Mouse (Mus musculus): Measurements from ENCODE around the gene Fthl17c. TPM values are rescaled to one million over a fixed set of nuclear protein-coding genes. Genes with fewer than 3 reads are reported as not detected.
"Not testable (repeated sequence)": the region's sequence is repeated elsewhere in the genome, so short reads cannot be mapped to it uniquely, and the experiment has no call there.

Gene Fthl17c
- polyA plus RNA-seq (2015; fragmentation: Nextera tagmentation; extraction: Ambion mirVana), result not detected in 2 replicates

- H3K4me3 ChIP-seq (ENCODE audit: low read depth, low read length); ATAC-seq (ENCODE audit: low read depth); H3K4me2 ChIP-seq (ENCODE audit: low read depth, low read length); H3K27ac ChIP-seq (ENCODE audit: low read length); H3K36me3 ChIP-seq (ENCODE audit: control insufficient read depth, insufficient read depth); H3K27me3 ChIP-seq (ENCODE audit: control insufficient read depth, insufficient read depth, low read depth, low read length); H3K9me3 ChIP-seq (replicated peaks; ENCODE audit: control insufficient read depth, low read length); H3K9ac ChIP-seq (ENCODE audit: low read depth, low read length); H3K4me1 ChIP-seq (ENCODE audit: control insufficient read depth, low read depth, low read length): not testable (repeated sequence)
- WGBS (ENCODE audit: insufficient replicate concordance), result no CpG with 5 or more reads among the region's 11 CpGs
Measured at GRCm38 (mm10) chrX:8976459-8976858, at the start of gene Fthl17c. Gene Fthl17c, minus strand, starts transcription at chrX:8976559.

- Histone ChIP-seq H3K27ac (ENCODE audit: low read length) (no peak overlapping the region), H3K27me3 (ENCODE audit: control insufficient read depth, insufficient read depth, low read depth, low read length) (no peaks in the 10 kb centered on the region), H3K4me2 (ENCODE audit: low read depth, low read length) (no peak overlapping the region), H3K4me1 (ENCODE audit: control insufficient read depth, low read depth, low read length) (no peaks in the 10 kb centered on the region), H3K4me3 (ENCODE audit: low read depth, low read length) (no peak overlapping the region), H3K9me3 (replicated peaks; ENCODE audit: control insufficient read depth, low read length) (no peaks in the 10 kb centered on the region), H3K36me3 (ENCODE audit: control insufficient read depth, insufficient read depth) (no peaks in the 10 kb centered on the region), H3K9ac (ENCODE audit: low read depth, low read length) (no peak overlapping the region)
- 43% methylated on average over 10 of the region's 10 CpGs for WGBS (ENCODE audit: insufficient replicate concordance)
- ATAC-seq (ENCODE audit: low read depth), result no peak
Measured at GRCm38 (mm10) chrX:9019481-9019880, 43.1 kb upstream of the Fthl17c start.

- no peak overlapping the region for H3K4me3 ChIP-seq (ENCODE audit: low read depth, low read length)
- no peak overlapping the region for H3K4me2 ChIP-seq (ENCODE audit: low read depth, low read length)
- H3K9me3 ChIP-seq (replicated peaks; ENCODE audit: control insufficient read depth, low read length), result no peaks in the 10 kb centered on the region
- H3K36me3 ChIP-seq (ENCODE audit: control insufficient read depth, insufficient read depth), result no peaks in the 10 kb centered on the region
- H3K4me1 ChIP-seq (ENCODE audit: control insufficient read depth, low read depth, low read length), result no peaks in the 10 kb centered on the region
- no peak overlapping the region for H3K27ac ChIP-seq (ENCODE audit: low read length)
- no peaks in the 10 kb centered on the region for H3K27me3 ChIP-seq (ENCODE audit: control insufficient read depth, insufficient read depth, low read depth, low read length)
- ATAC-seq (ENCODE audit: low read depth), result no peak
- 13% methylated on average over 1 of the region's 1 CpGs for WGBS (ENCODE audit: insufficient replicate concordance)
- H3K9ac ChIP-seq (ENCODE audit: low read depth, low read length), result no peak overlapping the region
Measured at GRCm38 (mm10) chrX:9016079-9016478, 39.7 kb upstream of the Fthl17c start.

GRCm38 (mm10) chrX:8986655-8987054 is 10.3 kb upstream of the Fthl17c start, which contains the start of gene Fthl17d:
Gene Fthl17d, minus strand, starts transcription at chrX:8986755.
- not testable (repeated sequence) for H3K27ac ChIP-seq (ENCODE audit: low read length); H3K9me3 ChIP-seq (replicated peaks; ENCODE audit: control insufficient read depth, low read length); H3K27me3 ChIP-seq (ENCODE audit: control insufficient read depth, insufficient read depth, low read depth, low read length); H3K36me3 ChIP-seq (ENCODE audit: control insufficient read depth, insufficient read depth); H3K4me3 ChIP-seq (ENCODE audit: low read depth, low read length); H3K9ac ChIP-seq (ENCODE audit: low read depth, low read length); H3K4me1 ChIP-seq (ENCODE audit: control insufficient read depth, low read depth, low read length); H3K4me2 ChIP-seq (ENCODE audit: low read depth, low read length); ATAC-seq (ENCODE audit: low read depth)
- no CpG with 5 or more reads among the region's 9 CpGs for WGBS (ENCODE audit: insufficient replicate concordance)

GRCm38 (mm10) chrX:8964618-8965017 is 11.7 kb downstream of the Fthl17c start:
- not testable (repeated sequence) for ATAC-seq (ENCODE audit: low read depth); H3K27ac ChIP-seq (ENCODE audit: low read length); H3K27me3 ChIP-seq (ENCODE audit: control insufficient read depth, insufficient read depth, low read depth, low read length); H3K36me3 ChIP-seq (ENCODE audit: control insufficient read depth, insufficient read depth); H3K4me3 ChIP-seq (ENCODE audit: low read depth, low read length); H3K4me2 ChIP-seq (ENCODE audit: low read depth, low read length); H3K9me3 ChIP-seq (replicated peaks; ENCODE audit: control insufficient read depth, low read length); H3K9ac ChIP-seq (ENCODE audit: low read depth, low read length); H3K4me1 ChIP-seq (ENCODE audit: control insufficient read depth, low read depth, low read length)
- 35% methylated on average over 4 of the region's 4 CpGs for whole genome bisulfite sequencing (ENCODE audit: insufficient replicate concordance)

- ATAC-seq (ENCODE audit: low read depth), result not testable (repeated sequence)
Measured at GRCm38 (mm10) chrX:8962875-8963274, 13.5 kb downstream of the Fthl17c start, which contains the start of gene Fthl17b. Gene Fthl17b, minus strand, starts transcription at chrX:8962975.

GRCm38 (mm10) chrX:8948130-8948805 is 28.1 kb downstream of the Fthl17c start:
- 12% methylated on average over 7 of the region's 7 CpGs for WGBS (ENCODE audit: insufficient replicate concordance)
- ATAC-seq (ENCODE audit: low read depth); H3K4me2 ChIP-seq (ENCODE audit: low read depth, low read length); H3K4me1 ChIP-seq (ENCODE audit: control insufficient read depth, low read depth, low read length); H3K36me3 ChIP-seq (ENCODE audit: control insufficient read depth, insufficient read depth); H3K9ac ChIP-seq (ENCODE audit: low read depth, low read length); H3K4me3 ChIP-seq (ENCODE audit: low read depth, low read length); H3K27ac ChIP-seq (ENCODE audit: low read length); H3K27me3 ChIP-seq (ENCODE audit: control insufficient read depth, insufficient read depth, low read depth, low read length); H3K9me3 ChIP-seq (replicated peaks; ENCODE audit: control insufficient read depth, low read length): not testable (repeated sequence)

More at GRCm38 (mm10) chrX:8962875-8963274, 13.5 kb downstream of the Fthl17c start, which contains the start of gene Fthl17b:
- H3K9me3 ChIP-seq (replicated peaks; ENCODE audit: control insufficient read depth, low read length); H3K4me1 ChIP-seq (ENCODE audit: control insufficient read depth, low read depth, low read length); H3K4me2 ChIP-seq (ENCODE audit: low read depth, low read length); H3K9ac ChIP-seq (ENCODE audit: low read depth, low read length); H3K4me3 ChIP-seq (ENCODE audit: low read depth, low read length); H3K27ac ChIP-seq (ENCODE audit: low read length); H3K27me3 ChIP-seq (ENCODE audit: control insufficient read depth, insufficient read depth, low read depth, low read length); H3K36me3 ChIP-seq (ENCODE audit: control insufficient read depth, insufficient read depth): not testable (repeated sequence)
- 83% methylated on average over 4 of the region's 11 CpGs for WGBS (ENCODE audit: insufficient replicate concordance)

- no peaks in the 10 kb centered on the region for H3K36me3 ChIP-seq (ENCODE audit: control insufficient read depth, insufficient read depth)
- no peaks in the 10 kb centered on the region for H3K27me3 ChIP-seq (ENCODE audit: control insufficient read depth, insufficient read depth, low read depth, low read length)
- no peak overlapping the region for H3K4me2 ChIP-seq (ENCODE audit: low read depth, low read length)
- H3K9ac ChIP-seq (ENCODE audit: low read depth, low read length), result no peak overlapping the region
- no peak for ATAC-seq (ENCODE audit: low read depth)
- no peaks in the 10 kb centered on the region for H3K4me1 ChIP-seq (ENCODE audit: control insufficient read depth, low read depth, low read length)
- WGBS (ENCODE audit: insufficient replicate concordance), result 65% methylated on average over 8 of the region's 8 CpGs
- H3K9me3 ChIP-seq (replicated peaks; ENCODE audit: control insufficient read depth, low read length), result no peaks in the 10 kb centered on the region
- no peak overlapping the region for H3K4me3 ChIP-seq (ENCODE audit: low read depth, low read length)
- no peak overlapping the region for H3K27ac ChIP-seq (ENCODE audit: low read length)
Measured at GRCm38 (mm10) chrX:8944041-8944440, 32.3 kb downstream of the Fthl17c start.

GRCm38 (mm10) chrX:8927308-8927707 is 49.1 kb downstream of the Fthl17c start:
- no peaks in the 10 kb centered on the region for H3K4me1 ChIP-seq (ENCODE audit: control insufficient read depth, low read depth, low read length)
- H3K9ac ChIP-seq (ENCODE audit: low read depth, low read length), result no peak overlapping the region
- H3K4me2 ChIP-seq (ENCODE audit: low read depth, low read length), result no peak overlapping the region
- 38% methylated on average over 4 of the region's 4 CpGs for WGBS (ENCODE audit: insufficient replicate concordance)
- no peaks in the 10 kb centered on the region for H3K27me3 ChIP-seq (ENCODE audit: control insufficient read depth, insufficient read depth, low read depth, low read length)
- H3K27ac ChIP-seq (ENCODE audit: low read length), result no peak overlapping the region
- H3K36me3 ChIP-seq (ENCODE audit: control insufficient read depth, insufficient read depth), result no peaks in the 10 kb centered on the region
- no peaks in the 10 kb centered on the region for H3K9me3 ChIP-seq (replicated peaks; ENCODE audit: control insufficient read depth, low read length)
- no peak for ATAC-seq (ENCODE audit: low read depth)
- H3K4me3 ChIP-seq (ENCODE audit: low read depth, low read length), result no peak overlapping the region

Data from liver, embryonic 16.5 days (tissue).